Mouse (Mus musculus): Measurements from ENCODE around the gene Csf2rb.

- no peak for TF ChIP-seq CTCF (IDR thresholded peaks at IDR 0.05; ENCODE audit: low read depth, low read length)
- no peak for TF ChIP-seq POLR2A (IDR thresholded peaks at IDR 0.05; ENCODE audit: extremely low read depth, insufficient read depth, low read length)
Observed at GRCm38 (mm10) chr15:78326747-78327146, 1.2 kb downstream of the Csf2rb start.
